Mouse (Mus musculus): ENCODE results near the gene Tsc22d1. TPM values are rescaled to one million over a fixed set of nuclear protein-coding genes. Genes with fewer than 3 reads are reported as not detected.

Tsc22d1 gene
- total RNA-seq, 2 experiments from 2014 or later, result 567 to 576 TPM

DNA sequence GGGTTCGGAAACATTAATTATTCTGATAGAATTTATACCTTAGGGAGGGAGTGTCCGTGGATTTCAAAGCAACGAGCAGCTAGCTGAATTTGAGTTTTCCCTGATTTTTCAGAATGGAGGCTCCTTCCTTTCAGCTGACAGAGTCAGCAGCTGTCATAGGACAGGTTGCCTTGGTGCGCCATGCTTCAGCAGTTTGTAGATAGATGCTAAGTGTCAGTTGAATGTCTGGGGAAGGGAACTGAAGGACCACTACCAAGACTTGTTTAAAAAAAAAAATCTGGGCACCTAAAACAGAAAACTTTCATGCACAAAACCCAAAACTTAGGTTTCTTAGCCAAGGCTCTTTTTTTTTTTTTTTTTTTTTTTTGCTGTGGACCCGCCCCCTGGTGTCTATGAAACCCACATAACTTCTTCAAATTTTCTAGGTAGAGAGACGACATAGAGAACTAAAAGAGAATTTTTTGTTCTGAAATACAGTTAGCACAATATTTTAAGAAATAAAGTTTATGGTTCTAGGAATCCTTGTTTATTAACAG is 99.4 kb downstream of the Tsc22d1 start:
- no peak for DNase-seq (ENCODE audit: low spot score in 2 of 2)

DNA sequence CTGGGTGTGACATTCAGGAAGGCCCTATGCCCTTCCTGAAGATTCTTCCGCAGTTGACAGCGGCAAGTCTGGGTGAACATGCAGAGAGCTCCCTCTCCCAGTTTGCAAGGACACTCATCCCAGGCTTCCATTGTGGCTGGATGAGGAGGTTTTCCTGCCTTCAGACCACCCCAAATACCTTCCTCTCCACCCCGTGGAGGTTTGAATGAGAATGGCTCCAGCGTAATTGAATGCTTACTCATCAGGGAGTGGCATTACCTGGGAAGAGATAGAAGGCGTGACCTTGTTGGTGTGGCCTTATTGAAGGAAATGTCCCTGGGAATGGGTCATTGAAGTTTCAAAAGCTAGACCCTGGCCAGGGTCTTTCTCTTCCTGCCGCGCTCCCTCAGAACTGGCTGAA is 100.9 kb downstream of the Tsc22d1 start:
- no peak for DNase-seq (ENCODE audit: low spot score in 2 of 2)

DNA sequence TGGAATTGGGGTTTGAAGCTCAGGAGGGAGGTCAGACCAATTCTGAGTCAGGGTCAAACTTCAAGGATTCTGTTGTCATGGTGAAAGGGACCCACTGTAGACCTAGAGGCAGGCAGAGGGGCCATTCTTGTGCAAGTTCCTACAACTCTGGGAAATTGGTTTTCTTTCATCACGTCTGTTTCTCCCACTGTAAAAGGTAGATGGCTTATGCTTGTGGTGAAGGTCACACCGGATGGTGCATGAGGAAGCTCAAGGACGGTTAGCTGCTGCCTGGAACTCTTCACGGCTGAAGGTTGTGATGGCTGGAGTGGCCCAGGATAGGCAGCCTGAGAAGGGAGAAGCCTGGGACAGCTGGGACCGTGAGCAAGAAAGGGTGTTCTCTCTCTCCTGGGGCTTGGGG is 103.5 kb downstream of the Tsc22d1 start:
- DNase-seq (ENCODE audit: low spot score in 2 of 2), result no peak

DNA sequence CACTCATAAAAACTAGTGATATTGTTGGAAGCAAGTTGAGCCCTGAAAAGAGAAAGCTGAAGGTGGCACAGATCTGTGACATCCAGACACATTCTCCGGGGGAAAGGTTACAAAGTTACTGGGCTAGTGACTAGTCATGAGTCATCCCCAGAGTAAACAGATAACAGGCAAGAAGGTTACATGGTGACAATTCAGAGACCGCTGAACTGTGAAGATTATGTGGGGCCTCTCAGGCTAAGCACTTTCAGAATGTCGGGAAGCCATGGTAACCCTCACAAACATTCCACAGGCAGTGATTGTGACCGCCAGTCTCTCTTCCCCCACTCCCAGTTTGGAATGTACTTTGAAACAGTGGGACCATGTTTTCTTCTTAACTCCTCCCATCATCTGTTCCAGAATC is 105.8 kb downstream of the Tsc22d1 start:
- no peak for DNase-seq (ENCODE audit: low spot score in 2 of 2)

DNA sequence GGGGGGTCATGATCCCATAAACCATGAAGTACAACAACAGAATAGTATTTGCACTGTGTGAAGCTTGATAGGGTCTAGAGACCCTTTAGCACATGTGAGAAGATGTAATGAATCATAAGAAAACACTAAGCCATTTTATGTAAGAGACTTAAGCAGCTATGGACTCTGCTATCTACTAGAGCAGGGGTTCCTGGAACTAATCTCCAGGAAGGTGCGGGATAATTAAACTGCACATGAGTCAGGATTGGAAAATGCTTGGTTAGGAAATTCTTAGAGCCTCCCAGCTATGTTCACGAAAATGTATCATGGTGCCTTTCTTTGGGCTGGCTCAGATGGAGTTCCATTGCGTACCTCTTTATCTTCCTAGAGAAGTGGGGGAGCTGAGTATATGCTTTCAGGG is 106.5 kb downstream of the Tsc22d1 start:
- no peak for DNase-seq (ENCODE audit: low spot score in 2 of 2)

DNA sequence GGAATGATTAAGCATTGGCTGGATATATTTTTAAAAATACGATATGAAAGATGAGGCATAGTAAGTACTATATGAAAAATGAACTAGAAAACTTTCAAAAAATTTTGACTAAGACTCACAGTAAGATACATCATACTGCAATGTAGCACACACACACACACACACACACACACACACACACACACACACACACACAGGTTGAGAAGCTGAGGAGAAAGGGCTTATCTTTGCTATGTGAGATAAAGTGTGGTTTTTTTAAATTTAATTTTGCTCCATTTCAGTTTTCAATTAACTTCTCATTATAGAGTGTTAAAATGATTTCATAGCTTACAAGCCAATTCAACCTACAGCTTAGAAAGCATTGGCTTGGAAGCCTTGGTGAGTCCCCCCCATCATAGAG is 108.6 kb downstream of the Tsc22d1 start:
- no peak for DNase-seq (ENCODE audit: low spot score in 2 of 2)

DNA sequence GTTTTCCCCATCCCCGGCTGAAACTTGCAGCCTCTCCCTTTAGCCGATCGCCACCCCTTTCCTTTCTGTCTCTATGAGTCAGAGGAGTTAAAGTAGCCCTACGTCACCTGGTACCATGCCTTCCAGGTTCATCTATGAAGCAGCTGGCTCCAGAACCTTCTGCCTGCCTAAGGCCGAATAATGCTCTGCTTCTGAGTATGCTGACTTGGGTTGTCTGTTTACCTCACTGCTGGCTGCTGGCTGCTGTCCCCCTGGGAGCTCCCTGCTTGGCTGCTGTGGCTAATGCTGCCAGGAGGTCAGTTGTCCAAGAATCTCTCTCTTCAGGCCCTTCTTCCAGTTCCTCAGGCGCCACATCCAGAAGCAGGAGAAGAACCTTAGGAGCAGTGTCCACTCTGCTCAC is 111.7 kb downstream of the Tsc22d1 start:
- DNase-seq (ENCODE audit: low spot score in 2 of 2), result no peak

DNA sequence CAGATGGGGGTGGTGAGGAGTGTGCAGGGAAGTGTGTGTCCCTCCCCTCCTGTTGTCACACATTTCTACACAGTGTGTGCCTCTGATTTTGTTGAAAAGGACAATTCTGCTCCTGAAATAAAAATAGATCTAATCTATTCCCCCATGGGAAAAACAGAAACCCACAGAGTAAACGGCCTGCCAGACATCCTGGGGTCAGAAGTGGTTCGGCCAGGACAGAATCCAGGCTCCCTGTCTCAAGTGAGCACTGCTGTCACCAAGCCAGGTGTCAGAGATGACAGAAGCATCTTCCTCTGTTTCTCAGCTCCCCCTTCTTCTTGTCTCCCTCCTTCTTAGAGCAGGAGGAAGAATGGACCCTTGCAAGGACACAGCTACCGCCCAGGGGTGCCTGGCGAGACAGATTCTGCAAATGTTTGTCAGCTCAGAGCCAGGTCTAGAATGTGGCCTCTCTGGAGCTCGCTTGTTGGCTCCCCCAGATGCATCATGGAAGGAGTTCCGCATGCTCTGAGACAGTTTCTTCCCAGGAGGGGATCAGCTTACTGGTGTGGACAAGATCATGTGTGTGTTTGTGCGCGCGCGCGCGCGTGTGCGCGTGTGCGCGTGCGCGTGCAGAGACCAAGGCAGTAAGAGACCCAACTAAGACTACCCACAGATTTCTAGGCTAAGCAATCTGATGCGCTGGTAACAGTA is 112.4 kb downstream of the Tsc22d1 start:
- DNase-seq (ENCODE audit: low spot score in 2 of 2), result no peak

DNA sequence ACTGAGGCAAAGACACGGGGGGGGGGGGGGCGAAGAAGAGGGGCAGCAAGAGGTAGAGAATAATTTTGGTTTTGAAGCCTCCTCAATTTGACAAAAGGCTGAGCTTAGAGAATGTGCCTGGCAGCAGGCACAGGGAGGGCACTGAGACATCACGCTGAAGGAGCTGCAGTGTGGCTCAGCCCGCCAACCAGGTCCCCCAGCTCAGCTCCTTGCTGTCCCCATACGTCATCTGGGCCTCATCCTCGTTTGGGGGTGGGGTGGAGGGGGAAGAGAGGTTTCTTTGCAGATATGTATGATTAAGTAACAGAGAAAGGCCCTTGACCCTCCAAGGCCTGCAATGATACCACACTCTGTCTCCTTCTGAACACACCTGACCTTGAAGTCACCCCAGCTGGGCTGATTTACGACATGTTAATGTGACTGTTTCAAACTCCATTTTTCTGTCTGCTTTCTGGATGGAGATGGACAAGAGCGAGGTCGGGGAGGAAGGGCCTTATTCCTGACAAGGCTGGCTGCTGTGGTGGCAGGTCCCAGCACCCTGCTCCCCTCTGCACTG is 113.1 kb downstream of the Tsc22d1 start:
- no peak for DNase-seq (ENCODE audit: low spot score in 2 of 2)

DNA sequence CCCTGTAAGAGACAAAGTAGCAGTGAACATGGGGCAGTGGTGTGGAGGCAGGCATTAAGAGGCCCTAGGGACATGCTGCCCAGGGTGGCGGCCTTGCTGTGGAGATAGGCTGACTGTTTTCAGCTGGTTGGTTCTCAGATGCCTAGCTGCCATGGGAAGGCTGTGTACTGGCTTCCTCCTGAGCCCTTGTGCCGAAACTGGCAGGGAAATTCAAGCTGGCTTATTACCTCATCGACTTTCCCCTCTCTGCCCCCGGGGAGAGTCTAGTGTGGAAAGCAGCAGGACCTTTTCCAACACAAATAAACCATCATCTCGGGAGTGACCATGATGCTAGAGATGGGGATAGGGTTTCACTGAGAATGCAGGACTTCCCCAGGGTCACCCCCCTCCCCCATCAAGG is 113.9 kb downstream of the Tsc22d1 start:
- DNase-seq (ENCODE audit: low spot score in 2 of 2), result no peak

DNA sequence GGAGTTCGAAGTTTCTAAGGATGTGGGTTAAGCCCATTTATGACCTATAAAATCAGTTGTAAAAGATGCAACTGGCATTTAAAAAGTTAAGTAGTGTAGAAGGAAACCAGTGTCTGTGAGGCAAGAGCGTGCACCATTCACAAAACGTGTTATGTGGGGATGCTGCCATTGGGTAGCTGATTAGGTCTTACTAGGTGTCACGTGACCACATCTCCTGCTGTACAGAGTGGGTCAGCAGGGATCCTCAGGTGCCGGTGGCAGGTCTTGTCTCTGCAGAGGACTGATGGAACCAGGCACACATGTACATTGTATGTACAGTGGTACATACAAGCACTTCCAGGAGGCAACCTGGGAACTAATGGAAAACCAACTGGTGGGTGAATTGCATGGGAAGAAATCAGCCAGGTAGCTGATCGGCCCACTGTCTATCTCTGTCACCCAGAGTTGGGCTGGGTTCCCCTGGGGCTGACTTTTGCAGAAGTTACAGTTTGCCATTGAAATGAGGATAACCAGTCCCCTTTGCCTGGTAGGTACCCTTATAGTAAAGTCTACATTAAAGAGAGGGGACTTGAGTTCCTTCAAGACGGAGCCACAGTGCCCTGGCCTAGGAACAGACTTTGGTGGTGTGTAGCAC is 116.4 kb downstream of the Tsc22d1 start:
- no peak for DNase-seq (ENCODE audit: low spot score in 2 of 2)

DNA sequence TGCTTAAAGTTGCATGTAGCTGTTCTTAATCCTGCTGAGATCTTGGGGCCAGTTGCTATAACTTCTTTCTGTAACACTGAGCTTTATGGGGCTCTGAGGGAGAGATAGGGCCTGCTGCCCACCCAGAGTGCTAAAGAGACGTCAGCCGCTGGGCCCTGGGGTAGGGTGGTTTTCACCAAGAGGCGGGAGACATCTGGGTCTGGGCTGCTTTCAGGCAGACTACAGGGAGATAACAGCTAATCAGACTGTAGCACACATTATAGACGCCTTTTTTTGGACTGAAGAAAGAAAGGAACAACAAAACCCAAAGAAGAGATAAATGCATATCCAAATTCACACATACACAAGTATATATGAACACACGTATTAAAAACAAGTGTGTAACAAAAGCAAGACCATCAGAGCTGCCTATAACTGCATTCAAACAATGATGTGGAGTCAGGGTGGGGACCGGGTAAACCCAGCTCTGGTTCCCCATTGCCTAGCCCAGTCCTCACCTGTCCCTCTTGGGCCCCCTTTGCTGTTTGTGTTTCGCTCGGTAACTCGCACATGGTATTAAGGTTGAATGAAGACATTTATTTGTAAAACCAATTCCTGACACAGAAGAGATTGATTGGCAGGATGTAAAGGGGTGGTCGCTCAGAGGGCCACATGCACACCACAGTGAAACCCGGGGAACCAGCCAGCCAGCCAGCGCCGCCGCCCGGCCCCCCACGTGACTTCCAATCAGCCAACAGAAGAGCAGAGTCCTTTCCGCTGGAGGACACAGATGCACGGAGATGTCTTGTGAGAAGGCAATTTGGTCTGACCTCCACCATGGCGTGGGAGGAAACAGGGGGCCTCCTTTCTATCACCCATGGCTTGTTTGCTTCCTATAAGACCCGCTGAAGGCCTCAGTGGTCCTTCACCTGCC is 117.8 kb downstream of the Tsc22d1 start:
- DNase-seq (ENCODE audit: low spot score in 2 of 2), result no peak

DNA sequence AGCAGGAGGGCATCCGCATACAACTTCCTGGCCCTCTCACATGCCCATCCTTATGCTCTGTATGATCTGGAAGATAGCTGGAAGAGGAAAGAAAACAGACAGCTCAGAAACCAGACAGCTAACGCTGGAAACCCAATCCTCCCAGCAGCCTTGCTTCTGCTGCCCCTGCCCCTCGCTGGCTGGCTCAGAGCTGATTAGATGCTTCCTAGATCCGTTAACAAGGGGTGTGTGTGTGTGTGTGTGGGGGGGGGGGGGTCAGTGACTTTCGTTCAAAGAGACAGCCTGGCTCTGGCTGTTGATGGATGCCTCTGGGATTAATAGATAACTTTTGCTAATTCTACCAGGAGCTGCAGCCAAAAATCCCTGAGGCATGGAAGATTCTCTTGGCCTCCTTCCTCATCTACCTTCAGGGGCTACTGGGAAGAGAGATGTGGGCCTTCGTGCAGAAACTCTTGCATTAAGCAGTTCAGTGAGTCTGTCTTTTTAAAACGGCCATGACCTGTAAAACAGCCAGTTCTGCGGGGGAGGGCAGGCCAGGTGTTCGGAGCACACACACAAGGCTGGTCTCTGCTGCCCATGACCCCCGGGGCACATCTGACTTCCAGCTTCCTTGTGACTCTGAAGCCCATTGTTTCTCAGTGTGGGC is 118.5 kb downstream of the Tsc22d1 start:
- no peak for DNase-seq (ENCODE audit: low spot score in 2 of 2)

DNA sequence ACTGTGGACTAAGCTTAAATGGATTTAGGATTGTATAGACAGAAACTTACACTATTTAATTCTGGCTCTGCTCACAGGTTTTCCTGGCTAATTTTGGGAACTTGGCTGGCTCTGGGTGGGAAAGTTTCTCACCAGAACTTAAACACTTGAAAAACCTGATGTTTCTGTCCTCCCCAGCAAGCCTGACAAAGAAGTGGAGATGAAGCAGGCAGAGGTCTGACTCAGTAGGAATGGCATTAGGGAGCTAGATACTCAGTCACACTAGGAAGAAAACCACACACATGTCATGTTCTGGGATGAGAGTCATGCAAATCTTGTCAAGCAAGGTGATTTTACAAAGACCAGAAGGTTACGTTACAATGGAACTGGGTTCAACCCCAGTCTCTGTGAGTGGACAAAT is 120.3 kb downstream of the Tsc22d1 start:
- DNase-seq (ENCODE audit: low spot score in 2 of 2), result no peak

DNA sequence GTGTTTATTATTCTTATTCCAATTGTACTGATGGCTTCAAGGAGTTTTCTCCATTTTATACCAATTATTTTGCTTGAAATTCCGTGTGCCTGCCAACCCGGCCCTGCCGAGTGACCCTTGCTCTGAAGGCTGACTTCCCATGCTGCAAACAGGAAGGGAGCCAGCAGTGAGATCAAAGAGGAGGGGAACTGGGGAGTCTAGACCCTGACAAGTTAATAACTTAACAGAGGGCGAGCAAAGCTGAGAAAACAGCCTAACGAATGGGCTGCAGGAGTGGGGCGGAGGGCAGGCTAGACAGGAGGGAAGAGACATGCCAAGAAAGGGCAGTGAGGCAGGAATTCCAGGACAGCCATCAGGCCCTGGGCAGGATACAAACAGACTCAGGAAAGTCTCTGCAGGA is 122.2 kb downstream of the Tsc22d1 start:
- no peak for DNase-seq (ENCODE audit: low spot score in 2 of 2)

DNA sequence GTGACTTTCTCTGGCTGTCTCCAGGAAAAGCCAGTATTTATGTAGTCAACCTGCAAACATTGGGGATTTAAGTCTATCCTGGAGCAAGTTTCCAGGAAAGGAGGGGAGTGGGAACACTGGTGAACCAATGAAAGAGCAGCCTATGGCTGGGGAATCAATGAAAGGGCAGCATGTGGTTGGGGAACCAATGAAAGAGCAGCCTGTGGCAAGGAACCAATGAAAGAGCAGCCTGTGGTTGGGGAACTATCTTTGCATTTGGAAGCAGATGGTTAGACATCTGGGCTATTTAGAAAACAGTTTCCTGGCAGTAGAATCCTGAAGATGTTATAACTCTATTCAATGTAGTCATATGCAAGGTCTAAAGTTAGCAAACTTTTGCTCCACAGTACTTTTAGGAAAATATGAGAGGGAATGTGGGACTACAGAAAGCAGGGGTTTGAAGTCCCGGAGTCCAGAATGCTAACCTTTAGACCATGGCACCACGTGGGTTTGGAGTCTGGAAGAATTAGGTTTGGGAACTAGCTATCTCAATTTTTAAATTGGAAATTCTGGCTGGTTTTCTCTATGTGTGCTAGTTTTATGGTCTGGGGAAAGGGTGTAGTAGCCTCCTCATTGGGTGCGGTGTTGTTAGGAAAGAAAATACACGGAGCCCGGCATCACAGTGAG is 125.4 kb downstream of the Tsc22d1 start:
- DNase-seq (ENCODE audit: low spot score in 2 of 2), result peak in 1 of 2 experiments; percentile 37

DNA sequence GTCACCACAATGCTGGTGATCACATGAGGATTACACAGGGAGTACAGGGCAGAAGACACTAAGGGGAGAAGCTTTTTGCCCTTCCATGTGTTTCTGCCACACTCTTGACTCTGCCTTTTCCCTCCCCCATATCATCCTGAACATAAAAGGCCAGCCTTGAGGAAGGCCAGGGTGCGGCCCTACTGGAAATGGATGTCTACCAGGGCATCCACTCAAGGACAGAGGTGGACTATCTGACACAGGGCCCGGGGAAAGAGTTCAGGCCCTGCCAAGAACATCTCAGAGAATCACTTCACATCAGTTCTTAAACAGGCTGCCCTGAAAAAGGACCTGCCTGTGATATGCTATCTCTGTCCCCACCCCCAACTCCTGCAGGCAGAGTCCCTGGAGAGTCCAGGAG is 126.6 kb downstream of the Tsc22d1 start:
- no peak for DNase-seq (ENCODE audit: low spot score in 2 of 2)

DNA sequence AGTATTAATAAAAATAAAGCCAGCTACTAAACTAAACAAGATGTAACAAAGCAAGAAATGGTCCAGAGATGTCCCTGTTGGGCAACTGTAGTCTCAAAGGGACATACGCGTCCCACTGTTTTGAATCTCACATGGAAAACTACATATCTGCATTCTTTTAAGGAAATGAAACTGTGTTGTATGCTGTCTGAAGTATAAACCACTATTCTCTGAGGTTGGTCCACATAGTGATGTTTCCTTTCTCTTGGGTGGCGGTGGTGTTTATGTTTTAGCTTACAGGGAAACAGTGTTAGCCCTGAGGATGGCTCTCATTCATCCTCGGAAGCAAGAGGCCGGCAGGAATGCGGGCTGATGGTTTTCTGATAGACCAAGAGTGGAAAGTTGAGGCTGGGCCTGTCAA is 129.4 kb downstream of the Tsc22d1 start:
- no peak for DNase-seq (ENCODE audit: low spot score in 2 of 2)

DNA sequence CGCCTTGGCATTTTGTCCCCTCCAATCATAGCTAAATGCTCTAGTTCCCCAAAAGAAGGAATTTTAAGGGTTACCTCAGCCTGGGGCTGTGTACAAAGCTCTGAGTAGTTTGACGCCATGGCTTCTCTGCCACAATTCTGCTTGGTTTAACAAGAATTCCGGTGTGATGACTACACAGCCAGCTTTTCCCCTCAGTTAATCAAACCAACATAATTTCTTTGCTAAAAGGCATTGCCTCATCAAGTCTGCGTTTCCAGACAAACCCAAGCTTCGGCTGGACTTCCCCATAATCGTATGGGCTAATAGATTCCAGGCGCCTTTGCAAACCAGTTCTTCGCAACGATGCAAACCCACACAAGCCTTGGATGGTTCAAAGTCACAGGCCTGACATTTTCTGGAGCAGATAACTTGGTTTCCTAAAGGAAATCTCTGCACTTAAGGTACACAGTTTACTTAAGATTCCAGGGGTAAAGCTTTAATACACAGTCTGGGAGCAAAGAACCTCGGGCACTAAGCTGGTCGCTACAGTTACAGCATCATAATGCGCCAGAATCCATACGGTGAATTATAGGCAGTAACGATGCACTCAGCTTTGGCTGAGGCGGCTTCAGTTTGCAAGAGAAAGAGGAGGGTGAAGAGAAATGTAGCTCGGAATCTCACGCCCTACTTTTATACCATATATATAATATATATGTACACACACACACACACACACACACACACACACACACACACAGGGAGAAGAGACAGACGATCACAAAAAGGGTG is 140.7 kb downstream of the Tsc22d1 start:
- DNase-seq (ENCODE audit: low spot score in 2 of 2), result no peak
